Mouse (Mus musculus): ENCODE results near the gene Gadl1.
A peak's percentile ranks its signal among the peaks of the same experiment; 100 is the strongest.

Gene Gadl1

DNA sequence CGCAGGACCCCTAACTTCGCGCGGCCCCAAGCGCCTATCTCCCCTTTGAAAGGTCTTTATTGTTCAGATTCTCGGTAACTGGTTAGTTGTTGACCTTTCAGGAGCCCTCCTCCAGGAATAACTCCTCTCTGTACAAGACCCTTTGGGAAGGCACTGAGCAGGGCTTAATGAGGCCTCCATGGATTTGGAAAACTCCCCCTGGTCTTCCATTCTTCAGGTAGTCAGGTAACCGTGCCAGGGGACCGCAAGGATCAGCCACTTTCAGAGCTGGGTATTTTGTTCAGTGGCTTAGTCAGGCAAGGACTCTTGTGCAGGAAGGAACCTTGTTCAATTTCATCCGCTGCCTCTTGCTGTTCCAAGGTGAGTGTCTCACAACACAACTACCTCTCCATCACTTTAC, at the start of gene Gadl1:
Gadl1 (plus strand) TSS at position 301 of the 400 bp plus-strand sequence.
- no peak for DNase-seq (ENCODE audit: low spot score in 2 of 2)

DNA sequence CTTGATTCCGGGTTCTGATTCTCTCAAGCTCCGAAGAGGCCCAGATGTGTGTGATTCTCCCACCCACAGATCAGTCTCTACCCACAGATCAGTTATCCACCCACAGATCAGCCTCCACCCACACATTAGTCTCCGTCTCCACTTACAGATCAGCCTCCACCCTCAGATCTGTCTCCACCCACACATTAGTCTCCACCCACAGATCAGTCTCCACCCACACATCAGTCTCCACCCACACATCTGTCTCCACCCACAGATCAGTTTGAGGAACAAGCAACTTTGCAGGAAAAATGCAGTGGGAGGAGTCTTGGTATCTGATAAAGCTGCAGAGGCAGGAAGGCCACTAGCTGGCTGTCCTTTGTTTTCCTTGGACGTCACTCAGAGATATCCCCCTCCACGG, 46.5 kb upstream of the Gadl1 start:
- no peak for DNase-seq (ENCODE audit: low spot score in 2 of 2)

DNA sequence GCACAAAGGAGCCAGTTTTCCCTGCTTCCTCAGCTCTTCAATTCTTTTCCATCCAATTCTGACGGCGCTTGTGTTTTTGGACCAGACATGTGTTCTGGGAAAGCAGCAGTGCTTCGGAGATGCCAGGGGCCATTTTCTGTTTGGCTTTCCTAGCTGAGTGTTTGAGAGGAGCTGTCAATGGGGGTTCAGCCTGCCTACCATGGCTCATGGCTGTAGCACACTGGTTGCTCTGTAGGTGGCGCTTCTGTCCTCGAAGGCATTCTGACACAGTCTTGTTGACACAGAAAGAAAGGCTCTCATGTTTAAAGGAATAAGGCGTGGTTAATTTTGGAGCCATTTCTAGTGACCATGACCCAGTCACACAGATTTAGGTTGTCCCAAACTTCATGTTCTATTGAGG, 45.9 kb upstream of the Gadl1 start:
- DNase-seq (ENCODE audit: low spot score in 2 of 2): no peak

DNA sequence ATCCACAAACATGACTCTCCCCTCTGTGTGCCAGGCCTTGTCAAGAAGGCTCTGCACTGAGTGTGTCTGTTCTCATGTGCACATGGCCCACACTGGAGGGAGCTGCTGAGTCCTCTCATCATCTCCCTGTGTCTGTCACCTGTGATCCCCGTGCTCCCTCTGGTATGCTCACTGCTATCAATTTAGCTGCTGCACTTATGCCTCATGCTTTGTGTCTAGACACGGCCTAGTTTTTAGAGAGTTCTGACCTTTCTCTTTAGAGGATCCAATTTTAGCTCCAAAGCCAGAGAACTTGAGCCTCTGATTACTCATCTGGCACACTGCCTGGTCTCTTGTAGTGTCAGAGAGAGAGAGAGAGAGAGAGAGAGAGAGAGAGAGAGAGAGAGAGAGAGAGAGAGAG, 42.0 kb upstream of the Gadl1 start:
- peak in 1 of 2 experiments; percentile 14 for DNase-seq (ENCODE audit: low spot score in 2 of 2)

DNA sequence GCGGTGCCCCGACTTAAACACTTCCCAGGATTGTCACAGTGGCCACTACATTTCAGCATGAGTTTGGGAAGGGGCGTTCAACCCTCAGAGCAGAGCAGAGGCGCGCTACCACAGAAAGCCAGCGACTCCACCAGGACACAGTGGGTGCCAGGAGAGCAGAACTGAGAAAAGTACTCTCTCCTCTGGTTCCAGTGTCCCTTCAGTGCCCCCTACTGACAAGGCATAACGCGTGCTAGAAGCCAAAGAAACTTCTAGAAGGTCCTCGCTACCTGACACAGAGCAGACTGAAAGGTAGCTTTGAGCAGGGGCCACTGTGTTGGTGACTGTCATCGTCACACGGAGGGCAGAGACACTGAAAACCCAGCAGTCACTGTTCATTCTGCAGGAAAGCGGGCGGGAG, 39.1 kb upstream of the Gadl1 start:
- no peak for DNase-seq (ENCODE audit: low spot score in 2 of 2)

DNA sequence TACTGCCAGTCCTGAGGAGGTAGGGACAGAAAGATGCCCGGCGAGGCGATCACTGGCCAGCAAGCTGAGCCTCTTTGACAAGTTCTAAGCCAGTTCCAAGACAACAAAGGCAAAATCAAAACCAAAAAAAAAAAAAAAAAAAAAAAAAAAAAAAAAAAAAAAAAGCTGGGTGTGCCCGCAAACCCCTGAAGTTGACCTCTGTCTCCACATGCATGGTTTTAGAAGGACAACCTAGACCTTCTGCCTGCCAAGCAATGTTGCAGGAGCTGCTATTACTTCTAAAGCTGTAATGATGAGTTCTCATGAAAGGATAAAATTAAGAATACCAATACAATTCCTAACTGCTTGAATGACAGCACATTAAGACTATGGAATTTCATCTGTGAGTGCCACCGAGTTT, 38.6 kb upstream of the Gadl1 start:
- DNase-seq (ENCODE audit: low spot score in 2 of 2): no peak

DNA sequence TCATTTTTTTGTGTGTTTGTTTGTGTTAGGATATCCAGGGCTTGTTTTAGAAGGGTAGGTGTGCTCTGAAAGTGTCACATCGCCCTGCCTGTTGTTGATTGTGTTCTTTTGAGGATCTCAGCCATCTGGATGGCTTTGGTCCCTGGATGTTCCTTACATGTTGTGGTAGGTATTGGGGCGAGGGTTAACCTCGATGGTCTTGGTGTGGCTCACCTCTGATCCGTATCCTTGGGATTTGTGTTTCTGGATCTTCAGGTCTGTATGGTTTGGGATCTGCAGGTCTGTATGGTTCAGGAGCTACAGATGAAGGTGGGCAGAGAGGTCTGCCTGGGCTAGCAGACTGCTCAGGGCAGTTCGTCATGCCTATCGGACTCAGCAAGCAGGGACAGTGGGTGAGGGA, 28.8 kb upstream of the Gadl1 start:
- no peak for DNase-seq (ENCODE audit: low spot score in 2 of 2)

DNA sequence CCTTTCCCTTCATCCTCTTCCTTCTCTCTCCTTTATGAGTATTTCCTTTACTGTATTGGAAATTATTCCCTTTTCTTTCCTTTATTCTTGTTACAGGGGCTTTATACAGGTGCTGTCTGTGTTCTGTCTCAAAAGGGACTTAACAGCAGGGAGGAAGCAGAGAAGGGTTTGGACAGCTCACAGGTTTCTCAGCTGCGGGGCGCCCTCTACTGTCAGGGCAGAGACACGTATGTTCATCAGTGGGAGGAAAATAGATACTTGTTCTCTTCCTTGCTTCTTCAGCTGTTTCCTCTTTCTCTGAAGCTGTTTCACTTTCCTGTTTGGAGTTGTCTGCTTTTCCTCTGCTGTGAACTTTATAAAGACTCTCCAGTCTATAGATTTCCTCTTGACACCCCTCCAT, 28.1 kb upstream of the Gadl1 start:
- DNase-seq (ENCODE audit: low spot score in 2 of 2): no peak

DNA sequence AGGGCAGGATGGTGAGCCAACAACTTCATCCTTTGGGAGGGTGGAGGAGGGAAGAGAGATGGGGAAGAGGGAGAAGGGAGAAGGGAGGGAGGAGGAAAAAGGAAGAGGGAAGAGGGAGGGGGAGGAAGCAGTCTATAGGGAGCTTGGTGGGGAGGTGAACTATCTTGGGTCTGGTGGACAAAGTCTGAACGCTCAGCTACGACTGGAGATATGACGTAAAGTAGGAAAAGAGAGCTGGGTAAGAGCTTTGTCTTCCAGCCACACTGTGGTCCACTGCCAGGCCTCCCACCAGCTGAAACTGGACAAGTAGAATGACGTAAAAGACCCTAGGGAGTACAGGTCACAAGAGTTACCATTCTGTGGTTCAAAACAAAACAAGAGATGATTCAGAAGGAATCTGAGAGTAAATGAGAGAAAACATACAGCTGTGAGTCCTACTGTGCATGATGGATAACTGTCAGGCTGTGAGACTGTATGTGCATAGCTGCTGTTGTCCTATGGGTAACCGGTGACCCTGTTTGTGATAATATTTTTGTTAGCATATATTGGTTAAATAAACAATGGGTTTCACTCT, 26.5 kb upstream of the Gadl1 start:
- no peak for DNase-seq (ENCODE audit: low spot score in 2 of 2)

DNA sequence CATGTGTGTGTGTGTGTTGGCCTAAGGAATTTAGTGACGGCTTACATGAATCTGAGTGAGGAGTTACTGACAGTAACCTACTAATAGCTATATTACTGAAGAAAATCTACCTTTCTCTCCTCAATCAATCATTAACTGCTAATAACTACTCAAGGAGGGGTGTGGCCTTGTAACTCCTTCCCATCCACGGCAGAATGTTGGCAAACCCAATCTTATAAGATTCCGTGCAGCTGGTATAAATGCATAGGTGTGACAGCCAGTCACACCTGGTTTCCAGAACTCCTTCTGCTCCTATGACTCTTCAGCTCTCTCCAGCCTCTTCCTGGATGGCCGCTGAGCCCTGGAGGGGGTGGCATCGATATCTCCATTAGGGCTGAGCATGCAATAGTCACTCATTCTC, 25.8 kb upstream of the Gadl1 start:
- no peak for DNase-seq (ENCODE audit: low spot score in 2 of 2)

DNA sequence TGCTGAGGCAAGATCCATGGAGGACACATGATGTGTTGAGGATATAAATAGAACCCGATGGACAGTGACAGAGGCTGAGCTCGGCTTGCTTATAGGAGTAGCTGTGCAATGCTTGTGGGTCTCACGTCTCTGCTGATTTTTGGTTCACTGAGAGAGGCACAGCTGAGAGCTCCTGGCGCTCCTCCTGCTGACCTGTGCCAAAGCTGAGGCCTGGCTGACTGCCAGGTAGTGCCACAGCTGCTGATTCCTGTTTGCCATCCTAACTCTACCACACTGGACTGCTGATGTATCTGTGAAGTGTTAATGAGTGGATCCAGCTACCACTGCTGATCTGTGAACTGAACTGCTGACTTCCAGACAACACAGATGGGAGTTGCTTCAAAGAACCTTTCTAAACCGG, 21.7 kb upstream of the Gadl1 start:
- DNase-seq (ENCODE audit: low spot score in 2 of 2): no peak

DNA sequence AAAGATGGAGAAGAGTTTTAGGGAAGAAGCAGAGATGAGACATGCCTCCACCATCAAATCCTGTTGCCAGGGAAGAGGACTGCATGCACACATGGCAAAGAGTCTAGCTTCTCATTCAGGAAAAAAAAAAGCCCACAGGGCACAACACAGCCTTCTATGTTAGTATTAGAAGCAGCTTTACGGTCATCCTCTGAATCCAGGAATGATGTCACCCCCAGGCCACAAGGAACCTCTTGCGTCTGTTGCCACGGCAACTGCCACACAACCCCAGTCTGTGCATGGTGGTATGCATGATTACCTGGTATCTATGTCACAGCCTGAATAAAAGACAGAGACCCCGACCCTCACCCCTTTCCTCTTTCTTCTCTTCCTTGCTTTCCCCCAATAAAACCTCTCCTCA, 16.1 kb upstream of the Gadl1 start:
- no peak for DNase-seq (ENCODE audit: low spot score in 2 of 2)

DNA sequence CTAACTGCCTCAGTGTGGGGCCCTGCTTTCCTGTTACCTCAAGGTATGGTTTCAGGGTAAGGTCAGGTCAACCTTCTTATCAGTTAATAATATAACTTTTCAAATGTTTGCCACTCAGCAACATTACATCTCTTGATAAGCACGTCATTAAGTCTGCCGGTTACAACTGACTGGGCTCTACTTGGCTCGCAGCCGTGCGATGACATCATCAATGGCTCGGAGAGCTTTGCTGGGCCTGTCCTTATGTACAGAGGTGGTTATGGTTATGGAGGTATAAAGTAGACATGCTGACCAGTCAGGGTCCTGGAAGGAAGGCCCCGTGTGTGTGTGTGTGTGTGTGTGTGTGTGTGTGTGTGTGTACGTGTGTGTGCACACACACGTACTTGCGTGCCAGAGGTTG, 15.3 kb upstream of the Gadl1 start:
- no peak for DNase-seq (ENCODE audit: low spot score in 2 of 2)

DNA sequence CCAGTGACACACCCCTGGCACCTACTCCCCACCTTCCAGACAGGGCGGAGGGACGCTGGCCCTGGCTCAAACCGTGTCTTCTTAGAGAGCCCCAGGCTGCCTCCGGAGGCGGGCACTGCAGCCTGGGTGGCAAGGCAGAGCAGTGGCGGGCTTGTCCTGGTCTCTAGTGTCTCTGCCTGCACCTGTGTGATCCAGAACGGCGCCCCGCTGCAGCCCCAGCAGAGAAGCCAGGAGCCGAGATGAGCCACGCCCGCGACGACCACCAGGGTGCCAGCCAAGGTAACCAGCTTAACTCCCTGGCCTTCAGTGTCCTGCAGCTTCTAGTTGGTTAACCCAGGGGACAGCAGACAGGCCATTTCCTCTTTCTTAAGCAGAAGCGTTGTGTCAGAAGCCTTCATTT, 930 bp upstream of the Gadl1 start:
- DNase-seq (ENCODE audit: low spot score in 2 of 2): no peak

DNA sequence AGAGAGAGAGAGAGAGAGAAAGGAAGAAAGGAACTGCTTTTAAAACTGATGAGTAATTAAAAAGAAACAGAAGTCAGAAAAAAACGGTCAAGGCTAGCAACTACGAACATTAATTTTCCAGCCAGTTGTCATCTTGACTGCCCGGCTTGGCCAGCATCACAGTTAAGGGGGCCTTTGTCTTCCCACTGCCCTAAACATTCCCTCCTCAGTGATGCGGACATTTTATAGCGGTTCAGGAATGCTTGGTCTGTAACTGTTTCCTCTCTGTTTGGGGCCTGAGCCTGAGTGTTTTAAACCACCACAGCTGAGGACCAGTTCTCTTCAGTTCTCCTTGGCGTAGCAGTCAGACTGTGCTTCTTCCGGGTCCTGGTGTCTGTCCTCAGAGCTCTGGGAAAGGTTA, 4.8 kb downstream of the Gadl1 start:
- no peak for DNase-seq (ENCODE audit: low spot score in 2 of 2)

DNA sequence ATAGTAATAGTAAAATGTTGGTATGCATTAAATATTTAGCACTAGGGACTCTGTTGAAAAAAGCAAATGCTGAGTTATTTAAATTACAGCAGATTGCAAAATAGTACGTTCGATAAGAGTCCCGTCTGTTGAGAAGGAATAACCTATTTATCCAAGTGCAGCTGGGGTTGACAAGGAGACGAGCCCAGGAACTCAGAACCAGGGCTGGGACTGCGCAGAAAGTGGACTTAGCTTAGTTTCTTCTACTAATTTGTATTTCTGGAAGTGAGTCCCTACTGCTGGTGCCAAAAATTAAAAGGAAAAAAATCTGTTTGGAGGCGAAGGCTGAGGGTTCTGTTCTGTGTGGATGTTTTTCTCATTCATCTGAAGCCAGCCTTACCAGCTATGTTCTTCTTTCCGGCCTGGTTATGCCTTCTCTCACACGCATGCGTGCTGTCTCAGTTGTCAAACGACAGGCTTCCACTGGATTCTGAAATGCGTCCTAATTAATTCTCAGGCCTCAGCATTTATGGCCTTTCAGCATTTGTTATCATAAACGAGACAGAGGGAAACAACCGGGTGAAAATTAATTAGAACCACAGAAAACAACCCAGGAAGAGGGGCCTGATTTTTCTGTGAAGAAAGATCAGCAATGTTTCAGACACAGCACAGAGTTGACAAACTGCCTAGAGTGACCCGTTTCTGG, 6.5 kb downstream of the Gadl1 start:
- DNase-seq (ENCODE audit: low spot score in 2 of 2): no peak

DNA sequence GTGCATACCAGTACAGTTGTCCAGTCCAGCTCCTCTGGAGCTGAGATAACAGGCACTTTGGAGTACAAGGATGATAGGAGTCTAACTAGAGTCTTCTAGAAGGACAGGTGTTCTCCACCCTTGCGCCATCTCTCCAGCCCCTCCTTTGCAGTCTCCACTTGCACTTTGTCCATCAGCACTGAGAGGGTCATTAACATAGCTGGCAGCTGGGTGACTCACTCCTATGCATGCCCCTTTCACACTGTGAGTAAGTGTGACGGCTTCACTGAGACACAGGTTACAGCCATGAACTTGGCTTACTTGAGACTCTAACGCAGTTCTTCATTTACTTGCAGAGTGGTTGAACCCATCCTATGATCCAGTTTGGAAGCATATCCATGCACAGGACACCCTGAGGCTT, 10.5 kb downstream of the Gadl1 start:
- no peak for DNase-seq (ENCODE audit: low spot score in 2 of 2)

DNA sequence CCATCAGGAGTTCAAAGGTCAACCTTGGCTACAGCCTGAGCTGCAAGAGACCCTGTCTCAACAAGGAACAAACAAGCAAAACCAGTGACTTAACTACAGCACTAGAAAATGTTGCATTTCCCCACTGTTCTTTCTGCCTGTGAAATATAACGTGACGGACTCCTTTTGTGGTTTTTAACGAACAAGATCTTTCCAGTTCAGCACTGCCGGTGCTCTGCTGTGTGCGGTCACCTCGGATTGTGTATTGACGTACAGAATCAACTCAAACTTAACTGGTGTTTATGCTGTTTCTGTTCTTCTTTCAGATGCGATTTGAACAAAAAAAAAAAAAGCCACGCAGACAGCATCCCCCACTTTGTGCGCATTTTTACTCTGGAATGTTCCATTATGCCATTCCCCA, 13.4 kb downstream of the Gadl1 start:
- no peak for DNase-seq (ENCODE audit: low spot score in 2 of 2)

DNA sequence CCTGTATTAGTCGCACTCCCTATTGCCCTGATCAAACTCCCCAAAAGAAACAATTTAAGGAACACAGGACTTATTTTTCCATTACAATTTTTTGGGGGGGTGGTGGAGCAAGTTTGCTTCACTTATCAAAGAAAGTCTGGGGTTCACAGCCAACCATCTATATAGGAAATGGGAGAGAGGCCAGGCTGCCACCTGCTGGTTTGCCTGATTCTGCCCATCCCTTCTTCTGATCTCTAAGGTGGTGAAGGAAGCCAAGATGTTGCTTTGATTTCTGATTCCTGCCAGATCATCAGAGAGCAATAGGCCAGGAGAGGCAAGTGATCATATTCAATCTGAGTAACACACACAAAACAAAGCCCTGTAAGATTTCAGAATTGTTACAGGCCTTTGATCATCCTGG, 14.8 kb downstream of the Gadl1 start:
- no peak for DNase-seq (ENCODE audit: low spot score in 2 of 2)

DNA sequence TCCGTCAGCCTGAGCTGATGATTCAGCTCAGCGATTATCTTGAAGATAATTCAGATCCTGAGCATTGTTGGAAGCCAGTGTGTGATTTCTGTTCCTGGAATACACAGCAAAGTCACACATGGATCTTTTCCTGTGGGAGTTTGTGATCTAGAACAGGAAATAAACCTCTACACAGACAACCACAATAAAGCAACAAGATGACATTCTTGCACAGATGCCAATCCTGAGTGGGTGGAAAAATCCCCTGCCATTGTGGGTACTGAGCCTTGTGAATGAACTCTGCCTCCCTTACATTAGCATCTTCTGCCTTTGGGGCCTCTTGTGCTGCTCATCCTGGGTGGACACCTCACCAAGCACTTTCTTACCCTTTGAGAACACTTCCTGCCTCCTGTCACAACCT, 22.5 kb downstream of the Gadl1 start:
- DNase-seq (ENCODE audit: low spot score in 2 of 2): no peak

DNA sequence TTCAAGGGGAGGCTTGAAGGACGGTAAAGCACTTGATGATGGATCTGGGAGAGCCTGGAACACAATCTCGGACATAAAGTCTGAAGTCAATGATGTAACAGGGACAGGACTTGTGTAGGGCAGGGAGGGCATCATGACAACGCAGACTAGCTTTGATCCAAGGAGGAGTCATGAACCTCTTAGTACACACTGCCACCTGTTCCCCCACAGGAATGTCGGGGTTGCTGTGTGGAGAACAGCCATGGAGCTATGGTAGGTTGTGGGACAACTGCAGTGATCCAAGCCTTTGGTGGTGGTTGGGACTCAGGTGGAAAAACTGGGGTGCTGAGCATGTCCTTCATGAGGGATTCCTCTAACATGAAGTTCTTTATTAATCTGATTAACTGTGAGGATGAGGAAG, 23.5 kb downstream of the Gadl1 start:
- DNase-seq (ENCODE audit: low spot score in 2 of 2): no peak

DNA sequence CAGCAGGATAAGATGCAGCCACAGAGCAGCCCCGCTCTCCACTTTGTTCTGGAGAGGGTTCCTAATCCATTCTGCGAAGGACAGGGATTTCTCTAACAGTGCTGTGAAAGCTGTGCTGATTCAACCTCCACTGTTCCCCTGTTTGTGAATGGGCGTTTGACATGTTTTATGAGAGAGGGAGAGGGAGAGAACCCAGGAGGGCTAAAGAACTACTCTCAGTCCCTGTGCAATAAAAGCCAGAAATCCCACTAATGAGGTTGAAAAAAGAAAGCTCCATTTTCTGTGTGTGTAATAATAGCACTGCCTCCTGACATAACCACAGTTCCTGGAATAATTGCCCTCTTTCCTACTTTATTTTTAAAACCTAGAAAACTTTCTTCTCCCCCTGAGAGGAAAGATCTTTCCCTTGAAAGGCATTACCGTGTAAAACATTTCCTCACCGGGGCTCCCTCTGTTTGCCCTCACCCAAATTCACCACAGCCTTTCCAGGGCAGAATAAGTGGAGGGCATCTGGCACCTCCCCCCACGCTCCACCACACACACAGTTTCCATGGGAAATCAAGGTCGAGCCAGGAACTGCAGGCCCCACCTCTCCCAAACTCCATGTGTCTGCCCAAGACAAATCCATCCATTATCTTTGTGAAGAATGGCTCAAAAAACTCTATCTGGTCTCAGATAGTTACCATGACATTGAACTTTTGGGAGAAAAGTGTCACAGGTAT, 24.1 kb downstream of the Gadl1 start:
- DNase-seq (ENCODE audit: low spot score in 2 of 2): no peak

DNA sequence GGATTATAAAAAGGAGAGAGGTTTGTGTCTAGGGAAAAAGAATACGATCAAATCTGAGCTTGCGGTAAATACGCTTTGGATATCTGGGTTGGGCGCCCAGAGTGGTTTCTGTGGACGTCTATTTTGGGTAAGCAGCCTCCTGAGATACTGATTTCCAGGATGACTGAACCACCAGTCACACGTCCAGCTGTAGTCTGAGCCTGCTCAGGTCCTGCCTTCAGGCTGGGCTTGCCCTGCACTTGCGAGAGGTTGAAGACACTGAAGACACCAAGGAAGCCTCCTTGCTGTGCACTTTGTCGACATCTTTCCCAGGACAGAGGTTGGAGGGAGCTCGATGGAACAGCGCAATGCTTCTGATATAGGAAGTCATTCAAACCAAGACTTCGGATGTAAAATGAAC, 25.0 kb downstream of the Gadl1 start:
- DNase-seq (ENCODE audit: low spot score in 2 of 2): no peak
